Mouse (Mus musculus): ENCODE results near the gene Pnpla7. TPM values are rescaled to one million over a fixed set of nuclear protein-coding genes. Genes with fewer than 3 reads are reported as not detected.
"Not testable (repeated sequence)": the region's sequence is repeated elsewhere in the genome, so short reads cannot be mapped to it uniquely, and the experiment has no call there.

Pnpla7 gene
- polyA plus RNA-seq, 1 experiment from 2014 or later = 6.8 TPM

DNA sequence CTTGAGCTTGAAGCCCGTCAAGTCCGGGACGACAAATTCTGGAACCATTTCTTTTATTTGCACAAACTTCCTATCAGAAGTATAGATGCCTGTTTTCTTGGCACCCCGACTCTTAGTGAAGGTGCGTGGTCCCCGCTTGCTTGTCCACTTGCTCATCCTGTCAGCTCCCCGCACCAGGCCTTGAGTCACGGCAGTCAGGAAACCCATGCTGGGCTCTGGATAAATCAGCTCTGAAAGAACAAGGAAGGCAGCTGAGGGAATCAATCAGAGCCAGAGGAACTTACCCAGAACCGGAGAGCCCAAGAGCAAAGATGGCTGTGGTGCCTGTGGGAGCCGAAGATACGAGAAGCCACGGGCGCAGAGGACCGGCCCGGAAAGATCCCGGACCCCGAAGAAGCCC, 1.4 kb upstream of the Pnpla7 start:
- peak overlapping the region; percentile 100 for H3K4me2 ChIP-seq (ENCODE audit: low read length)
- not testable (repeated sequence) for DNase-seq (ENCODE audit: low spot score); H3K27me3 ChIP-seq (replicated peaks; ENCODE audit: control insufficient read depth, insufficient read depth, low read length); H3K9me3 ChIP-seq (ENCODE audit: control insufficient read depth, low read length); ATAC-seq (replicated peaks; ENCODE audit: low FRiP score, low TSS enrichment, low read depth)
- peak overlapping the region; percentile 91 for H3K27ac ChIP-seq (ENCODE audit: low read depth)
- H3K36me3 ChIP-seq (ENCODE audit: control insufficient read depth, insufficient read depth, low read length) = peaks cover 38% of the 10 kb centered on the region
- under 1% methylated on average over 17 of the region's 17 CpGs for WGBS
- peaks cover 13% of the 10 kb centered on the region for H3K4me1 ChIP-seq (replicated peaks; ENCODE audit: control insufficient read depth, insufficient read depth, low read length)
- peak overlapping the region; percentile 76 for H3K9ac ChIP-seq (ENCODE audit: low read length)
- peak overlapping the region; percentile 85 for H3K4me3 ChIP-seq (ENCODE audit: low read depth, low read length)

DNA sequence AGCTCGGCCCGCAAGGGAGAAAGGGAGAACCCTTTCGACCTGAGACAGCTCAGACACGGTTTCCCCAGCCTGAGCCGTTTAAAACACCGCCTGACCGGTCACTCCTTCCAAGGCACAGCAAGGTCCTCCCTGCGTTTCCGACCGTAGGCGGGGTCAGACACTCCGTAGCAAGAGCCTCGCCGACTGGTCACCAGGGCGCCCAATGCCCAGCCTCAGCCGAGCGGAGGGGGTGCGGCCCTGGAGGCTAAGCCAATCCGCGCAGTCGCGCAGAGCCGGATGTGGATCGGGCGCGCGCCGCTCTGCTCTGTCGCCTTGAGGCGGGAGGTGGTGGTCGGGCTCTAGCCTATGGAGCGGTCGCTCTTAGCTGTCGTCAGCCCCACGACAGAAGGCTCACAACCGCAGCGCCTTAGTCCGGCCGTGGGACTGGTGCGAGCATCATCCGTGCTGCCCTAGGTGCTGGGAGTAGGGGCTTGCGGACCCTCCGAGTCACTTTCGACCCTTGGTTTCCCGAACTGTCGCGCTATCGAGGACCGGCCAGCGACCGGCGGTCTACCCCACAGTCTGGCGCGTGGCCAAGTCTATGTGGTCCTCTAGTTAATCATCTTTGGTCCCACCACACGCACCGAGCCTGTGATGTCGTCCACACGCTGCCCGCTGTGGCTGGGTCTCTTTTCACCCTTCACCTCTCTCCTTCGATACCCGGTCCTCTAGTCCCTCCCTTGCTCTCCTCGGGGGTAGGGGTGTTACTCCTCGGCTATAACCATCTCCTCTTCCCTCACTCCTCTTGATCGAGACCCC, 728 bp upstream of the Pnpla7 start, which contains the start of gene Mrpl41:
Gene Mrpl41, minus strand, starts transcription at position 193 of the 798 bp plus-strand sequence.
- H3K27me3 ChIP-seq (replicated peaks; ENCODE audit: control insufficient read depth, insufficient read depth, low read length) = no peaks in the 10 kb centered on the region
- peak within 1 kb of the TSS; percentile 91 for H3K27ac ChIP-seq (ENCODE audit: low read depth)
- WGBS = under 1% methylated on average over 64 of the region's 64 CpGs
- peak; percentile 99 for ATAC-seq (replicated peaks; ENCODE audit: low FRiP score, low TSS enrichment, low read depth)
- peak; percentile 93 for DNase-seq (ENCODE audit: low spot score)
- H3K4me3 ChIP-seq (ENCODE audit: low read depth, low read length) = peak within 1 kb of the TSS; percentile 85
- no peaks in the 10 kb centered on the region for H3K9me3 ChIP-seq (ENCODE audit: control insufficient read depth, low read length)
- H3K9ac ChIP-seq (ENCODE audit: low read length) = peak within 1 kb of the TSS; percentile 76
- H3K36me3 ChIP-seq (ENCODE audit: control insufficient read depth, insufficient read depth, low read length) = peaks cover 32% of the 10 kb centered on the region
- H3K4me2 ChIP-seq (ENCODE audit: low read length) = peak within 1 kb of the TSS; percentile 100
- H3K4me1 ChIP-seq (replicated peaks; ENCODE audit: control insufficient read depth, insufficient read depth, low read length) = peaks cover 13% of the 10 kb centered on the region

DNA sequence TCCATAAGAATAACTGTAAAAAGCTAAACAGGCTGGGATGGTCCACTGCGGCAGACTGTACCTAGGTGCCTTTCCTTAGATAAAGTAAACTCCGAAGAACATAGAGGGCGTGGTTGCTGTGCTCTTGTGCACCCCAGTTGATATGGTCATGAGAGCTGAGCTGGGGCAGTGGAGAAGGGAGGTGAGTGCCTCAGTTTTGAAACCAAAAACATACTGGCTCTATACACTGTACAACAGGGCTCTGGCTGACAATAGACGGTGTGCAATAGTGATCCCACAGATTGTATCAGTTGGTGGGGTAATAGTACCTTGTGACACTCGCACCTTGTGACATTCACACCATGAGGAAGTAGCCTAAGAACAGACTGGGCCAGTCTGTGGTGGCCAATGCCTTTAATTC, 1.1 kb downstream of the Pnpla7 start:
- H3K4me1 ChIP-seq (replicated peaks; ENCODE audit: control insufficient read depth, insufficient read depth, low read length) = peaks cover 13% of the 10 kb centered on the region
- ATAC-seq (replicated peaks; ENCODE audit: low FRiP score, low TSS enrichment, low read depth) = no peak
- no peak for DNase-seq (ENCODE audit: low spot score)
- H3K27me3 ChIP-seq (replicated peaks; ENCODE audit: control insufficient read depth, insufficient read depth, low read length) = no peaks in the 10 kb centered on the region
- 93% methylated on average over 5 of the region's 5 CpGs for WGBS
- peaks cover 13% of the 10 kb centered on the region for H3K36me3 ChIP-seq (ENCODE audit: control insufficient read depth, insufficient read depth, low read length)
- no peak overlapping the region for H3K4me2 ChIP-seq (ENCODE audit: low read length)
- H3K9ac ChIP-seq (ENCODE audit: low read length) = no peak overlapping the region
- H3K27ac ChIP-seq (ENCODE audit: low read depth) = no peak overlapping the region
- H3K4me3 ChIP-seq (ENCODE audit: low read depth, low read length) = no peak overlapping the region
- H3K9me3 ChIP-seq (ENCODE audit: control insufficient read depth, low read length) = no peaks in the 10 kb centered on the region

DNA sequence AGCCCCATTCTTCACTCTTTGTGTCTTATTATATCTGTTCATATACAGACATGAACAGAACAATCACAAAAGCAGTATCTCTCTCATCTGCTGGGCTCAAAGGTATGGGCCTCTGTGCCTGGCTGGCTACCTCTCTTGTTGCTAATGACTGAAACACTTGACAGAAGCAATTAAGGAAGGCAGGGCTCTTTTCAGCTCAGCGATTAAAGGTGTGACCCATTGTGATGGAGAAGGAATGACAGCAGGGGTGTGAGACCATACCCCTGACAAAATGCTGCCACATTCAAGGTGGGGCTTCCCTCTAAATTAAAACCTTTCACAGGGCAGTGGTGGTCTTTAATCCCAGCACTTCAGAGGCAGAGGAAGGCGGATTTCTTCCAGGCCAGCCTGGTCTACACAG, 11.9 kb downstream of the Pnpla7 start:
- Histone ChIP-seq H3K4me2 (ENCODE audit: low read length) (no peak overlapping the region), H3K27me3 (replicated peaks; ENCODE audit: control insufficient read depth, insufficient read depth, low read length) (no peaks in the 10 kb centered on the region), H3K9me3 (ENCODE audit: control insufficient read depth, low read length) (no peaks in the 10 kb centered on the region), H3K27ac (ENCODE audit: low read depth) (no peak overlapping the region), H3K4me3 (ENCODE audit: low read depth, low read length) (no peak overlapping the region), H3K9ac (ENCODE audit: low read length) (no peak overlapping the region), H3K36me3 (ENCODE audit: control insufficient read depth, insufficient read depth, low read length) (peaks cover 3% of the 10 kb centered on the region; the same call in 1 of the 2 replicates), H3K4me1 (replicated peaks; ENCODE audit: control insufficient read depth, insufficient read depth, low read length) (no peaks in the 10 kb centered on the region)
- ATAC-seq (replicated peaks; ENCODE audit: low FRiP score, low TSS enrichment, low read depth) (no peak), DNase-seq (ENCODE audit: low spot score) (no peak)
- 48% methylated on average over 2 of the region's 2 CpGs for WGBS

DNA sequence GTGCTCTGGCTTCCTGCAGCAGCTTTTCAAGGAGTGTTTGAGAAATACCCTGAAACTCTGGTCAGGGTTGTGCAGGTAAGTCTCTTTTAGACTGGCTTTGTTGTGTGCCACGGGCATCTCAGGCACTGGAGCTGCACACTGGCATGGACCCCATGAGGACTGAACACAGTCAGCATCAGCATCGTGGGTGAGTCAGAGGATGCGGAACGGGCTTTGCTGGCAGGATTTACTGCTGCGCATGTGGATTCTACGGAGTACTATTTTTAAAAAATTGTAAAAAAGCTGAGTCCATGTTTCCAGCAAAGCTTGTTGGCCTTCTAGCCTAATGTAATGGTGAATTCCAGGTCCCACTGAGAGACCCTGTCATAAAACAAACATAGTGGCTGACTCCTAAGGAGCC, 19.5 kb downstream of the Pnpla7 start:
- ATAC-seq (replicated peaks; ENCODE audit: low FRiP score, low TSS enrichment, low read depth) (no peak), DNase-seq (ENCODE audit: low spot score) (no peak)
- Histone ChIP-seq H3K27me3 (replicated peaks; ENCODE audit: control insufficient read depth, insufficient read depth, low read length) (no peaks in the 10 kb centered on the region), H3K4me3 (ENCODE audit: low read depth, low read length) (no peak overlapping the region), H3K4me1 (replicated peaks; ENCODE audit: control insufficient read depth, insufficient read depth, low read length) (no peaks in the 10 kb centered on the region), H3K9me3 (ENCODE audit: control insufficient read depth, low read length) (no peaks in the 10 kb centered on the region), H3K27ac (ENCODE audit: low read depth) (no peak overlapping the region), H3K4me2 (ENCODE audit: low read length) (no peak overlapping the region), H3K9ac (ENCODE audit: low read length) (no peak overlapping the region), H3K36me3 (ENCODE audit: control insufficient read depth, insufficient read depth, low read length) (no peaks in the 10 kb centered on the region)
- WGBS = 91% methylated on average over 6 of the region's 6 CpGs

GRCm38 (mm10) chr2:24996471-24996870, 20.6 kb downstream of the Pnpla7 start:
- no peaks in the 10 kb centered on the region for H3K27me3 ChIP-seq (replicated peaks; ENCODE audit: control insufficient read depth, insufficient read depth, low read length)
- no peak overlapping the region for H3K4me2 ChIP-seq (ENCODE audit: low read length)
- 86% methylated on average over 2 of the region's 2 CpGs for WGBS
- no peaks in the 10 kb centered on the region for H3K4me1 ChIP-seq (replicated peaks; ENCODE audit: control insufficient read depth, insufficient read depth, low read length)
- no peaks in the 10 kb centered on the region for H3K9me3 ChIP-seq (ENCODE audit: control insufficient read depth, low read length)
- no peaks in the 10 kb centered on the region for H3K36me3 ChIP-seq (ENCODE audit: control insufficient read depth, insufficient read depth, low read length)
- no peak for ATAC-seq (replicated peaks; ENCODE audit: low FRiP score, low TSS enrichment, low read depth)
- H3K9ac ChIP-seq (ENCODE audit: low read length) = no peak overlapping the region
- no peak for DNase-seq (ENCODE audit: low spot score)
- H3K4me3 ChIP-seq (ENCODE audit: low read depth, low read length) = no peak overlapping the region
- H3K27ac ChIP-seq (ENCODE audit: low read depth) = no peak overlapping the region

DNA sequence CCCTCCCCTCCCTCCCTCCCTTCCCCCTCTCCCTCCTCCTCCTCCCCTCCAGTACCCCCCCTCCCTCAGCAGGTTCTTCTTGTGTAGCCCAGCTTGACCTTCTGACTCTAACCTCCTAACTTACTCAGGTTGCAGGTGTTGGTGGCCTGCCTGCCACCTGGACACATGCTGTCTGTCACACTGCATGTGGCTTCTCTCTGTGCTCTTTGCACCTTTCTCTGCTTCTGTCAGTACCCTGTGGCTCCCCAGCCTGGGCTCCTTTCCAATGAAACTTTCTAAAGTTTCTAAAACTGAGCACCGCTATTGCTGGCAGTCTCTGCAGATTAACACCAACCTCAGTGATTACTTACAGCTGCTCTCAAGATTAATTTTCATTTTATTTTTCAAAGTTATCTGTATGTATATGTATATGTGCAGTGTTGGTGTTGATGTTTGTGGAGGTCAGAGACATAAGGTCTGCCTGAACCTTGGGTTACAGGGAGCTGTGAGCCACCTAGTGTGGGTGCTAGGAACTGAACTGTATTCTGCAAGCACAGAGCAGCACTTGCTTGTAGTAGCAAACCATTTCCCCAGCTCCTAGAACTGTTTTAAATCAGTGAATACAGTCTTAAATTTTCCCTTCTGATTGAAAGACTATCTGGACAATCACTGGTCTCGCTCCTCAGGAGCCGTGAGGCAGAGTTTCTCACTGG, 24.9 kb downstream of the Pnpla7 start:
- Histone ChIP-seq H3K27ac (ENCODE audit: low read depth) (no peak overlapping the region), H3K27me3 (replicated peaks; ENCODE audit: control insufficient read depth, insufficient read depth, low read length) (no peaks in the 10 kb centered on the region), H3K4me3 (ENCODE audit: low read depth, low read length) (no peak overlapping the region), H3K36me3 (ENCODE audit: control insufficient read depth, insufficient read depth, low read length) (no peaks in the 10 kb centered on the region), H3K4me2 (ENCODE audit: low read length) (no peak overlapping the region), H3K9ac (ENCODE audit: low read length) (no peak overlapping the region), H3K4me1 (replicated peaks; ENCODE audit: control insufficient read depth, insufficient read depth, low read length) (no peaks in the 10 kb centered on the region), H3K9me3 (ENCODE audit: control insufficient read depth, low read length) (no peaks in the 10 kb centered on the region)
- ATAC-seq (replicated peaks; ENCODE audit: low FRiP score, low TSS enrichment, low read depth) = no peak
- no peak for DNase-seq (ENCODE audit: low spot score)
- WGBS = 68% methylated on average over 3 of the region's 3 CpGs

DNA sequence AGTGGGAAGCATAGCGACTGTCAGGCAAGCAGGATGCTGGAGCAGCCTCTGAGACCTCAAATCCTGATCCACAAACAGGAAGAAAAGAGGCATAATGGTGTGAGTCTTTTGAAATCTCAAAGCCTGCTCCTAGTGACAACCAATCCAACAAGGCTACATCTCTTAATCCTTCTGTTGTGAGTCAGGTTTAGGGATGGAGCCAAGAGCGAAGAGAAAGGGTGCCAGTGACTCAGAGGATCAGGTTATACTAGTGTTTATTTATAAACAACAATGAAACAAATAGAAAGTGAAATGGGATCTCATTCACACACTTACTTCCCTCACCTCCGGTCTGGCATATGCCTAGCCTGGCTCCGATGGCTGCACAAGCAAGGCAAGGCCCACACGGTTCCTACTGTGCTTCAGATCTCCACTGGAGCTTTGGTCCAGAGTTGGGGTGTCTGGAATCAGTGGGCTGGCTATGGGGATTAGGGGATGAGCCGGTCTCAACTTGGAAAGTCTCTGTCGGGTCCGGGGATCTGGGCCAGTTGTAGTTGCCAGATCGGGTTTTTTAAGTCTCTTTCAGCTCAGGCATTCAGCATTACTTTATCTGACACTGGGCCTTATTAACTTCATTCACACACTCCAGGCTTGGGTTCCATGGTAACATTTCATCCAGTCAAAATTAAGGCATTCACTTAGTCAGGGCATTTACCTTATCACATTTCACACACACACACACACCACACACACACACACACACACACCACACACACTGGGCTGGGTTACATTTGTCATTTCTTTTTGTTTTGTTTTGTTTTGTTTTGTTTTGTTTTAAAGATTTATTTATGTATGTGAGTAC, 28.3 kb downstream of the Pnpla7 start:
- H3K36me3 ChIP-seq (ENCODE audit: control insufficient read depth, insufficient read depth, low read length) = no peaks in the 10 kb centered on the region
- H3K27me3 ChIP-seq (replicated peaks; ENCODE audit: control insufficient read depth, insufficient read depth, low read length) = no peaks in the 10 kb centered on the region
- DNase-seq (ENCODE audit: low spot score) (no peak), ATAC-seq (replicated peaks; ENCODE audit: low FRiP score, low TSS enrichment, low read depth) (no peak)
- H3K4me2 ChIP-seq (ENCODE audit: low read length) = no peak overlapping the region
- H3K9ac ChIP-seq (ENCODE audit: low read length) = no peak overlapping the region
- no peak overlapping the region for H3K27ac ChIP-seq (ENCODE audit: low read depth)
- H3K4me1 ChIP-seq (replicated peaks; ENCODE audit: control insufficient read depth, insufficient read depth, low read length) = no peaks in the 10 kb centered on the region
- no peaks in the 10 kb centered on the region for H3K9me3 ChIP-seq (ENCODE audit: control insufficient read depth, low read length)
- H3K4me3 ChIP-seq (ENCODE audit: low read depth, low read length) = no peak overlapping the region
- 77% methylated on average over 9 of the region's 9 CpGs for WGBS

Data from intestine, embryonic 14.5 days (tissue).